Comparison of ENCODE assay signal across 27 mouse cellular contexts in genomic region chr3:126505685-126506084, GRCm38 (mm10).
DNase-seq lines count a peak whose midpoint lies in the region; ATAC-seq and TF ChIP-seq lines count a peak whose summit lies in the region.
"Had no signal": no experiment of that assay in that cellular context is flagged by ENCODE, and none has a peak within 500 bp of the region (broad histone marks: within the 10 kb centered on the region; RNA-seq: fewer than 3 reads in every experiment).

No protein-coding gene starts in this region.

- H3K4me1 ChIP-seq in limb, embryonic 14.5 days (ENCODE audit: control insufficient read depth, insufficient read depth, low read length) = peaks cover 8% of the 10 kb centered on the region; the same call in 1 of the 2 replicates
- H3K4me1 ChIP-seq in thymus, adult 2 months (replicated peaks; ENCODE audit: control insufficient read depth, insufficient read depth, low read length) = no peaks in the 10 kb centered on the region
- H3K4me1 ChIP-seq: embryonic facial prominence, embryonic 12.5 days; forebrain, embryonic 10.5 days; forebrain, embryonic 15.5 days; hindbrain, embryonic 12.5 days; lung, embryonic 15.5 days; midbrain, embryonic 12.5 days; neural tube, embryonic 12.5 days had no signal

- no peak for TF ChIP-seq POLR2A in limb, embryonic 14.5 days (IDR thresholded peaks at IDR 0.05; ENCODE audit: borderline replicate concordance, extremely low read depth, insufficient read depth, insufficient read length)
- TF ChIP-seq POLR2A in thymus, adult 2 months (IDR thresholded peaks at IDR 0.05; ENCODE audit: control insufficient read depth, extremely low read depth, insufficient read depth, low read length, poor library complexity) = no peak

- no peak overlapping the region for H3K4me3 ChIP-seq in limb, embryonic 14.5 days (replicated peaks; ENCODE audit: low read length)
- no peak overlapping the region for H3K4me3 ChIP-seq in thymus, adult 2 months (ENCODE audit: control insufficient read depth, insufficient read depth, low read length)
- H3K4me3 ChIP-seq: embryonic facial prominence, embryonic 12.5 days; forebrain, embryonic 10.5 days; forebrain, embryonic 15.5 days; hindbrain, embryonic 12.5 days; lung, embryonic 15.5 days; midbrain, embryonic 12.5 days; myocyte; neural tube, embryonic 12.5 days had no signal

- no peak overlapping the region for H3K4me2 ChIP-seq in limb, embryonic 14.5 days (replicated peaks; ENCODE audit: low read depth, low read length, severe bottlenecking)
- H3K4me2 ChIP-seq: embryonic facial prominence, embryonic 12.5 days; forebrain, embryonic 15.5 days; hindbrain, embryonic 12.5 days; lung, embryonic 15.5 days; midbrain, embryonic 12.5 days; neural tube, embryonic 12.5 days had no signal

- H3K27me3 ChIP-seq in limb, embryonic 14.5 days (ENCODE audit: control insufficient read depth, insufficient read depth, low read length) = no peaks in the 10 kb centered on the region
- no peaks in the 10 kb centered on the region for H3K27me3 ChIP-seq in thymus, adult 2 months (ENCODE audit: control insufficient read depth, insufficient read depth, low read length)
- H3K27me3 ChIP-seq: CH12.LX; embryonic facial prominence, embryonic 12.5 days; forebrain, embryonic 15.5 days; hindbrain, embryonic 12.5 days; lung, embryonic 15.5 days; midbrain, embryonic 12.5 days; neural tube, embryonic 12.5 days had no signal

- WGBS in limb, embryonic 14.5 days = 9% methylated on average over 1 of the region's 1 CpGs
- WGBS in thymus, adult 2 months = 76% methylated on average over 1 of the region's 1 CpGs

- peak; percentile 85 for ATAC-seq in limb, embryonic 14.5 days (ENCODE audit: low FRiP score, low read depth)
- ATAC-seq: forebrain, embryonic 15.5 days; intestine, postnatal 0 days had no signal

- H3K9ac ChIP-seq in limb, embryonic 14.5 days (ENCODE audit: low read depth, low read length, severe bottlenecking) = no peak overlapping the region
- H3K9ac ChIP-seq: embryonic facial prominence, embryonic 12.5 days; forebrain, embryonic 15.5 days; hindbrain, embryonic 12.5 days; lung, embryonic 15.5 days; midbrain, embryonic 12.5 days; neural tube, embryonic 12.5 days had no signal

- no peak overlapping the region for H3K27ac ChIP-seq in limb, embryonic 14.5 days (replicated peaks; ENCODE audit: low read depth, low read length)
- H3K27ac ChIP-seq in thymus, adult 2 months (ENCODE audit: control insufficient read depth, insufficient read depth, low read length) = no peak overlapping the region
- H3K27ac ChIP-seq: embryonic facial prominence, embryonic 12.5 days; forebrain, embryonic 10.5 days; forebrain, embryonic 15.5 days; hindbrain, embryonic 12.5 days; lung, embryonic 15.5 days; midbrain, embryonic 12.5 days; neural tube, embryonic 12.5 days had no signal

- no peaks in the 10 kb centered on the region for H3K36me3 ChIP-seq in limb, embryonic 14.5 days (ENCODE audit: control insufficient read depth, insufficient read depth, low read length)
- H3K36me3 ChIP-seq in thymus, adult 2 months (ENCODE audit: control insufficient read depth, insufficient read depth, low read length) = no peaks in the 10 kb centered on the region
- H3K36me3 ChIP-seq: embryonic facial prominence, embryonic 12.5 days; forebrain, embryonic 10.5 days; forebrain, embryonic 15.5 days; hindbrain, embryonic 12.5 days; lung, embryonic 15.5 days; midbrain, embryonic 12.5 days; neural tube, embryonic 12.5 days had no signal

- DNase-seq in NIH3T3 (ENCODE audit: low read depth) = peak; percentile 54
- DNase-seq in embryo, embryonic 10.5 days (ENCODE audit: low spot score) = peak; percentile 71
- DNase-seq in hindlimb bud, embryonic 11.5 days (ENCODE audit: extremely low spot score, low read depth, low spot score) = peak; percentile 93
- peak; percentile 78 for DNase-seq in limb, embryonic 14.5 days (ENCODE audit: low spot score)
- DNase-seq in thymus, postnatal 10 days (ENCODE audit: low spot score in 2 of 2) = no peak
- no peak for DNase-seq in thymus, adult 2 months
- no peak for DNase-seq in frontal cortex, postnatal 10 days (ENCODE audit: low spot score in 2 of 2)
- DNase-seq: adrenal gland, postnatal 10 days; cerebellum, adult 8-10 months; cerebellum, postnatal 25 days; gastrocnemius, postnatal 10 days; kidney, adult 9 months; kidney, postnatal 10 days; layer of hippocampus, adult 9-11 months; right cerebral cortex, adult 18-20 months; spleen, adult 18-20 months; thymus, postnatal 36 days had no signal

- no peak for TF ChIP-seq CTCF in thymus, adult 2 months (IDR thresholded peaks at IDR 0.05; ENCODE audit: borderline replicate concordance, control insufficient read depth, extremely low read depth, insufficient read depth, low read length, poor library complexity)

- H3K9me3 ChIP-seq in limb, embryonic 14.5 days (ENCODE audit: control insufficient read depth, low read length) = peaks cover 18% of the 10 kb centered on the region
- H3K9me3 ChIP-seq: forebrain, embryonic 15.5 days; lung, embryonic 15.5 days had no signal

Comparison
In these comparisons a context has a peak if more than half of its experiments do, and no peak if none do; other contexts are left out.
1. DNase-seq: peak in NIH3T3 (single experiment), embryo, embryonic 10.5 days (single experiment), hindlimb bud, embryonic 11.5 days (single experiment) and limb, embryonic 14.5 days (single experiment); none in thymus, postnatal 10 days (0 of 2), thymus, adult 2 months (single experiment) and frontal cortex, postnatal 10 days (0 of 2).